Mouse (Mus musculus): Measurements from ENCODE around the gene Ifit1.
"Not testable (repeated sequence)": the region's sequence is repeated elsewhere in the genome, so short reads cannot be mapped to it uniquely, and the experiment has no call there.

Gene Ifit1

GRCm38 (mm10) chr19:34640623-34641022 is at the start of gene Ifit1, which contains the start of gene Ifit1bl2:
Ifit1 (plus strand) TSS chr19:34640871.
Ifit1bl2 (minus strand) TSS chr19:34640743.
- CTCF ChIA-PET, result no interaction called here

GRCm38 (mm10) chr19:34593456-34593855 is 47.2 kb upstream of the Ifit1 start:
- CTCF ChIA-PET, result interaction anchor here (0.6 kb wide), 1 partner anchor 13 kb away, joined by 4 read pairs; no protein-coding TSS in a partner anchor

GRCm38 (mm10) chr19:34594523-34594922 is 46.1 kb upstream of the Ifit1 start:
- CTCF ChIA-PET, result not testable (repeated sequence)

- CTCF ChIA-PET, result no interaction called here
Measured at GRCm38 (mm10) chr19:34596811-34597210, 43.9 kb upstream of the Ifit1 start.

- CTCF ChIA-PET, result no interaction called here
Measured at GRCm38 (mm10) chr19:34598341-34598740, 42.3 kb upstream of the Ifit1 start.

- CTCF ChIA-PET, result not testable (repeated sequence)
Measured at GRCm38 (mm10) chr19:34599250-34599649, 41.4 kb upstream of the Ifit1 start.

GRCm38 (mm10) chr19:34601888-34602287 is 38.8 kb upstream of the Ifit1 start, which contains the start of gene Ifit1bl1:
Ifit1bl1 (minus strand) TSS chr19:34601956.
- CTCF ChIA-PET, result not testable (repeated sequence)

- CTCF ChIA-PET, result no interaction called here
Measured at GRCm38 (mm10) chr19:34605472-34605871, 35.2 kb upstream of the Ifit1 start.

- CTCF ChIA-PET, result interaction anchor here (0.5 kb wide), 1 partner anchor 189 kb away, joined by 5 read pairs; no protein-coding TSS in a partner anchor
Measured at GRCm38 (mm10) chr19:34607237-34608051, 33.2 kb upstream of the Ifit1 start, which contains the start of gene Ifit3b. Ifit3b (plus strand) TSS chr19:34607970.

GRCm38 (mm10) chr19:34610118-34610517 is 30.6 kb upstream of the Ifit1 start:
- CTCF ChIA-PET, result not testable (repeated sequence)

- CTCF ChIA-PET, result not testable (repeated sequence)
Measured at GRCm38 (mm10) chr19:34612243-34613001, 28.2 kb upstream of the Ifit1 start.

GRCm38 (mm10) chr19:34620871-34621270 is 19.8 kb upstream of the Ifit1 start:
- CTCF ChIA-PET, result no interaction called here

- CTCF ChIA-PET, result no interaction called here
Measured at GRCm38 (mm10) chr19:34623781-34624180, 16.9 kb upstream of the Ifit1 start.

- CTCF ChIA-PET, result no interaction called here
Measured at GRCm38 (mm10) chr19:34624663-34625062, 16.0 kb upstream of the Ifit1 start.

GRCm38 (mm10) chr19:34627496-34627895 is 13.2 kb upstream of the Ifit1 start:
- CTCF ChIA-PET, result no interaction called here

- CTCF ChIA-PET, result no interaction called here
Measured at GRCm38 (mm10) chr19:34631487-34631886, 9.2 kb upstream of the Ifit1 start.

- CTCF ChIA-PET, result interaction anchor here (0.7 kb wide), 1 partner anchor 83 kb away, joined by 4 read pairs; the partner anchor contains the start of gene Ifit2
Measured at GRCm38 (mm10) chr19:34633484-34633883, 7.2 kb upstream of the Ifit1 start.

- CTCF ChIA-PET, result interaction anchor here (0.6 to 2.5 kb wide), 7 partner anchors 87 to 405 kb away, joined by 3 to 23 read pairs (median 3); partner anchors contain the start of gene Ifit2
Measured at GRCm38 (mm10) chr19:34636933-34637557, 3.6 kb upstream of the Ifit1 start.

GRCm38 (mm10) chr19:34642616-34643015 is 1.9 kb downstream of the Ifit1 start:
- CTCF ChIA-PET, result no interaction called here

GRCm38 (mm10) chr19:34647630-34648029 is 7.0 kb downstream of the Ifit1 start:
- CTCF ChIA-PET, result not testable (repeated sequence)

GRCm38 (mm10) chr19:34650276-34650675 is 9.6 kb downstream of the Ifit1 start:
- CTCF ChIA-PET, result no interaction called here

- CTCF ChIA-PET, result interaction anchor here (0.5 kb wide), 1 partner anchor 498 kb away, joined by 3 read pairs; no protein-coding TSS in a partner anchor
Measured at GRCm38 (mm10) chr19:34650997-34651396, 10.3 kb downstream of the Ifit1 start.
